Mouse (Mus musculus) spleen, adult 10 weeks (tissue): Measurements from ENCODE around the gene Gzmb. TPM values are rescaled to one million over a fixed set of nuclear protein-coding genes. Genes with fewer than 3 reads are reported as not detected.

Experiments
- polyA plus RNA-seq: library from polyadenylated mRNA; stranded (reverse); fragments of 350-450 nt; fragmentation: Illumina TruSeq; extraction: RNeasy Lipid Tissue Mini Kit (QIAGEN cat#74804); gene quantifications from one replicate; pipeline ENCODE4 v1.2.3, GENCODE M21; 2015; ENCODE audit warnings: low replicate concordance; ENCODE audit not compliant: insufficient read depth

Gzmb gene
- 8.5 TPM for polyA plus RNA-seq

DNA sequence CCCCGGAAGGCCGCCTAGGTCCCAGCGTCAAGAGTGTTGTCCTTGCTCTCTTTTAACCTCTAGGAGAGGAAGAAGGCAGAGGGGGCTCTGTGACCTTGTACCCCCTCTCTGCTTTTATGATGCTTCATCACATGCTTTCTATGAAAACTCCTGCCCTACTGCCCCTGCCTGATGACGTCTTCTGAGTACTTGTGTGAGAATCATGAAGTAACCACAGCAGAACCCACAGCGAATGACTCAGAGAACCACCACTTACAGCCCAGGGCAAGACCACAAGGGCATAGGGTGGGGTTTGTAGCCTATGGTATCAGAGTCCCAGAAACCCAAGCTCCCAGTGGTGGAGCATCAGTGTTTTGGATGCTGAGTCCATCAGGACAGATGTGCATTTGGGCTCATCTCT is at the start of gene Gzmb:
TSS of gene Gzmb (minus strand) at position 108 of the 400 bp plus-strand sequence.

DNA sequence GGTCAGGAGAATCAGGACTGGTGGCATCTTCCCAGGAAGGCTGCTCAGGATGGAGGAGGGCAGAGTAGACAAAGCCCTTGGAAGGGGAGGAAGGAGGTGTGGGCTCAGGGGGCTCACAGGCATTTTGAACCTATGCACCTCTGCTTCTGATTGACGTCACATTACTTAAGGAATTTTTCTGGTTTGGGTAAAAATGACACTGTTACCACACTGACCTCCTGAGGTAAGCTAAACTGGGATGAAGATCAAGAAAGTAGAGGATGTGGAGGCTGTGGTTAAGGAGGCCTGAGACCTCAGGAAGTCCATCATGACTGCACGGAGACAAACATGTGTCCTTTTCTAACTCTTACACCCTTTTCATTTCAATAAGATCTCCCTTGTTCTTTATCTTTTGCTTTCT is 27.5 kb downstream of the Gzmb start, which contains the start of gene Gzmc:
TSS of gene Gzmc (minus strand) at position 101 of the 400 bp plus-strand sequence.

DNA sequence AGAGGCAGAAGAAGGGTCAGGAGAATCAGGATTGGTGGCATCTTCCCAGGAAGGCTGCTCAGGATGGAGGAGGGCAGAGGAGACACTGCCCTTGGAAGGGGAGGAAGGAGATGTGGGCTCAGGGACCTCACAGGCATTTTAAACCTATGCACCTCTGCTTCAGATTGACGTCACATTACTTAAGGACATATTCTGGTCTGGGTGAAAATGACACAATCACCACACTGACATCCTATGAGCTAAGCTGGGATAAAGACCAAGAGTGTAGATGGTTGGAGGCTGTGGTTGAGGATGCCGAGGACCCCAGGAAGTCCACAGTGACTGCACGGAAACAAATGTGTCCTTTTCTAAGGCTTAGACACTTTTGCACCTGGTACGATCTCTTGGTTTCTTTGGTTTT is 50.7 kb downstream of the Gzmb start, which contains the start of gene Gzmf:
TSS of gene Gzmf (minus strand) at position 101 of the 400 bp plus-strand sequence.

Other genes starting within 250 kb of the Gzmb start
- gene Mcpt1, start 244.3 kb downstream of the Gzmb start, polyA plus RNA-seq: not detected
- gene Mcpt9, start 231.8 kb downstream of the Gzmb start, polyA plus RNA-seq: not detected
- gene Mcpt2, start 220.2 kb downstream of the Gzmb start, polyA plus RNA-seq: 0.32 TPM
- 3.9 TPM for gene Mcpt4, start 199.9 kb downstream of the Gzmb start, polyA plus RNA-seq
- gene Mcpt8, start 177.0 kb downstream of the Gzmb start, polyA plus RNA-seq: 0.79 TPM
- 0.68 TPM for gene Ctsg, start 159.7 kb downstream of the Gzmb start, polyA plus RNA-seq
- not detected for gene Gzme, start 141.6 kb downstream of the Gzmb start, polyA plus RNA-seq
- not detected for gene Gzmd, start 129.7 kb downstream of the Gzmb start, polyA plus RNA-seq
- not detected for gene Gzmg, start 102.7 kb downstream of the Gzmb start, polyA plus RNA-seq
- gene Gzmn, start 87.7 kb downstream of the Gzmb start, polyA plus RNA-seq: not detected
- gene Gzmf, start 50.8 kb downstream of the Gzmb start, polyA plus RNA-seq: not detected
- 0.48 TPM for gene Gzmc, start 27.6 kb downstream of the Gzmb start, polyA plus RNA-seq
- not detected for gene Atp12a, start 102.8 kb upstream of the Gzmb start, polyA plus RNA-seq
- 0.54 TPM for gene Rnf17, start 140.3 kb upstream of the Gzmb start, polyA plus RNA-seq